Mouse (Mus musculus) spleen, adult 12 weeks (tissue): ENCODE results near the gene Dedd.
A peak's percentile ranks its signal among the peaks of the same experiment; 100 is the strongest.
"Not testable (repeated sequence)": the region's sequence is repeated elsewhere in the genome, so short reads cannot be mapped to it uniquely, and the experiment has no call there.

Source experiments
- DNase-seq: peaks from one replicate; pipeline ENCODE4 v3.0.0; 2022; ENCODE audit warnings: low spot score

The Dedd gene

DNA sequence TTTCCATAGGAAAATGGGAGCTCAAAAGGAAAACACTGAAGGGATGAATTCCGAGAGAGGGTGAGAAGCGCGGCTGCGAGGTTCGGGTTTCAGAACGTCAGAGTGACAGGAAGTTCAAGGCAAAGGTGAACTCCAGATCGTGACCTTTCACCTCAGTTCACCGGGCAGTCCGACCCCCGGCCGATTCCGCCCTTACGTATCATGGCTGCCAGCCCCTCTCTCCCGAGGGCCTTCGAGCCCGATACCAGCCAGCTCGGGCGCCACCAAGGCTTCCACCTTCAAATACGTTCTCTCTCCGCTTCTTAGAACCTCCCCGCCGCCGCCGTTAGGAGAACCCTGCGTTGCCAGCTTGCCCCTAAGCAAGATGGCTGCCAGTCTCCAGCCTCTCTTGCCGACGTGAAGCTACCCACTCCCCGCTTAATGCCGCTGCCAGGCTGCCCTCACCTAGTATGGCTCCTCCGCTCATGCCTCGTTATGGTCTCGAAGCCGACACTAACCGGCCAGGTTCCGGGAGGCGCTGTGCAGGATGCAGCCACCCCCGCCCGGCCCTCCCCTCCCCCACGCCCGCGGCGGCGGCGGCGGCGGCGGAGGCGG, at the start of gene Dedd:
Dedd (plus strand) TSS at position 307 of the 594 bp plus-strand sequence.
- DNase-seq: peak; percentile 85

DNA sequence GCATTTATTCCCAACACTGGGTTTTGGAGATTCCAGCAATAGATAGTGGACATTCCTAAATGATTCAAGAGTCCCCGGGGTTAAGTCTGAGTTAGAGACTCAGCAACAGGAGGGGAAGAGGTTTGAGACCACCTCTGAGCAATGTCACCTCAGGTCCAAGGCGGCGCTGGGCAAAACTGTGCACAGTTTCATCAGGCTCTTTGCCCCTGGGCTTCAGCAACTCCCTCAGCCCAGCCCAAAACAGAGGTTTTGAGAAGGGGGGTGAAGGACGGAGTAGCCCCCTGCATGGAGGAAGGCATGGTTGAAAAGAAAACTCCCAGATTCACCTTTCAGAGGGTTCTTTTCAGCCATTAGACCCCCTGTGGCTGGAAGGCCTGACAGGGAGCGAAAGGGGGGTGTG, 49.2 kb upstream of the Dedd start:
- DNase-seq: no peak

DNA sequence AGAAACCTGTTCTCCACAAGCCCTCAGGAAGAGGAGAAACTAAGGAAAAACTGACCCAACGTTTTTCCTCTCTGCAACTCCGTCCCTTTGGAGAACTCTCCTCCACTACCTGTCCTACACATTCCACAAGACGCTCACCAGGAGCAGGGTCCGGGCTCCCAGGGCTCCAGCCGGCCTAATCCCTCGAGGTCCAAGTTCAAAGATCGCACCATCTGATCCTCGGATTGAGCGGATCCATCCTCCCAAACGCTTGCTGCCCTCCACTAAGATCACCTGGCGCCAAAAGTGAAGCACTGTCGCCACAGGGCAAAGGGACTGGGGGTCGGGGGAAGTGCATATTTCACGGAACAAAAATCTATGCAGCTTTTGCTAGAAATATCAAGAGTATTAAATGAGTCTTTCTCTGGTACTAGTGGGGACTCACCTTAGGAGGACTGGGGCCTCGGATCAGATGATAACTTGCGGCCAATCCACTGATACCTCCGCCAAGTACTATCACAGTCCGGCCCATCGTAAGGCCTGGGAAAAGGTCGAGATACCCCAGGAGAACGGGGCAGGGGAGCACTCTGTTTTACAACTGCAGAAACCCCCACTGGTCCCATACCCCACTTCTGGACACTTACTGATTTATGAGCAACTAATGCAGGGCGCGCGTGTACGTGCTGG, 48.6 kb upstream of the Dedd start:
- DNase-seq: no peak

DNA sequence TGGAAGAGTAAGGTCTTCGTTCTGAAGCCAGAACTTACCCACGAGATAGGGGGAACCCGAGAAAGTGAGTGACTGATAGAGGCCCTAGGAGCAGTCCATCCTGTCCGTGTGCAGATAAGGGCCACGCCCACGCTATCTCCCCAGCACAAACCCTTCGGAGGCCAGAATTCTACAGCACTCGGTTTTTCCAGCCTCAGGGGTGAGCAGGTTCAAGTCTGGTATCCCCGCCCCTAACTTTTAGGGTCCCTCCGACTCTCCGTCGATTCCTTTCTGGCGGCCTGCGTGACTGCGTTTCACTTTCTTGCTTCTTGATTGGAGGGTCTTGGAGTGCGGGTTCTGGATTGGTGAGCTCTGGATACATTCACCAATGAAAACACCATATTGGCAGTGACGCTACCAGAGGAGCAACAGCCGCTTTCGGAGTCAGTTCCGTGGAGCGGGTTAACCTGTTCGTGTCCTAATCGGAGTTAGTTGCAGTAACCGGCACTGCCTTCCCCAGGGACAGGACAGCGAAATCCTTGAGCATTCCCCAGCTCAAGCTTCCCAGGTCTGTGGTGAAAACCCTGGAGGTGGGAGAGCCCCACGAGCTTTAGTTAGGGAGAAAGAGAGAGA, 47.9 kb upstream of the Dedd start, which contains the start of gene Ppox:
Ppox (minus strand) TSS at position 271 of the 612 bp plus-strand sequence.
- DNase-seq: peak; percentile 93

DNA sequence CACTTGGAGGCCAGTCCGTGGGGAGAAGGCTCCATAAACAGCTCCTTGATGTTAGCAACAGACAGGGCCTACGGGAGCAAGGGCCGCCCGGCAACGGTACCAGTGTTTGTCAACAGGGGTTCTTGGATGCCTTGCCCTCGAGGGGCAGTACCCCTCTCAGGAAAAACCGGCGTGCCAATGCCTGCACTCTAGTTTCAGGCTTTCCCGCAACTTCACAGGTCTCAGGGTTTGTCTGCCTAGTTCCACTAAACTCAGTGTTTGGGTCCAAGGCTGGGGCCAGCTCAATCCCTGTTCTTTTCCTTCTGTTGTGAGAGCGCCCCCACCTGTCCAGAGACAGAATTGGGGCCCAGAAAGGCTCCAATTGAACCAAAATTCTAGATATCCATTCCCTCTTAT, 47.4 kb upstream of the Dedd start:
- peak; percentile 83 for DNase-seq

DNA sequence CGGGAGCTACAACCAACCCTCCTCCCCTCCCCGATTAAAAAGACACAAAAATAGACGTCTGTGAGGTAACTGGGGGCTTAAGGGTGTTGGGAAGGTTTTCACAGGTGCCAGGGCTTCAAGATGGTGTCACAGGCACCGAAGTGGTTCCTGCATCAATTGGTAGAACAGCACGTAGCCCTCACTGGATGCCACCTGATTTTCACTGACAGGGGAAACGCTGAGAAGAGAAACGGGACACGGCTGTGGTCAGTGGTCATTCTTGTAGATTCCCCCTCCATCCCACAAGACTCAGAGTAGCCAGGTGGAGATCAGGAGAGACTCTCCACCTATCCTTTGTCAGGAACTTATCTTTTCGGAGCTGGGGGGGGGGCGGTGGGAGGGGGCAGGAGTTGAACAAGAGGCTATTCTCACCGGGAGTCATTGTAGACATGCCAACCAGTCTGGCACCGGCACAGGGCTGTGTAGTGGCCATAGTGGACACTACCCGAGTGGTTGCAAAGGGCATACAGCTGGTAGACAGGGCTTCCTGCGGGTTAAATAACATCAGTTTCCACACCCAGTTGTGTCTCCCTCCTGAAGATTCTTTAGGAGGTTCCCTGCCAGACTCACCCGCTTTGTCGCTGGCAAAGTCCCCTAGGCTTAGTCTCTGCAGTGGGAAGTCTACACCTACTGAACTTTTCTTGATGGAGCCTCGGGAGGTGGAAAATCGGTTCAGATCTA, 46.7 kb upstream of the Dedd start:
- DNase-seq: no peak

DNA sequence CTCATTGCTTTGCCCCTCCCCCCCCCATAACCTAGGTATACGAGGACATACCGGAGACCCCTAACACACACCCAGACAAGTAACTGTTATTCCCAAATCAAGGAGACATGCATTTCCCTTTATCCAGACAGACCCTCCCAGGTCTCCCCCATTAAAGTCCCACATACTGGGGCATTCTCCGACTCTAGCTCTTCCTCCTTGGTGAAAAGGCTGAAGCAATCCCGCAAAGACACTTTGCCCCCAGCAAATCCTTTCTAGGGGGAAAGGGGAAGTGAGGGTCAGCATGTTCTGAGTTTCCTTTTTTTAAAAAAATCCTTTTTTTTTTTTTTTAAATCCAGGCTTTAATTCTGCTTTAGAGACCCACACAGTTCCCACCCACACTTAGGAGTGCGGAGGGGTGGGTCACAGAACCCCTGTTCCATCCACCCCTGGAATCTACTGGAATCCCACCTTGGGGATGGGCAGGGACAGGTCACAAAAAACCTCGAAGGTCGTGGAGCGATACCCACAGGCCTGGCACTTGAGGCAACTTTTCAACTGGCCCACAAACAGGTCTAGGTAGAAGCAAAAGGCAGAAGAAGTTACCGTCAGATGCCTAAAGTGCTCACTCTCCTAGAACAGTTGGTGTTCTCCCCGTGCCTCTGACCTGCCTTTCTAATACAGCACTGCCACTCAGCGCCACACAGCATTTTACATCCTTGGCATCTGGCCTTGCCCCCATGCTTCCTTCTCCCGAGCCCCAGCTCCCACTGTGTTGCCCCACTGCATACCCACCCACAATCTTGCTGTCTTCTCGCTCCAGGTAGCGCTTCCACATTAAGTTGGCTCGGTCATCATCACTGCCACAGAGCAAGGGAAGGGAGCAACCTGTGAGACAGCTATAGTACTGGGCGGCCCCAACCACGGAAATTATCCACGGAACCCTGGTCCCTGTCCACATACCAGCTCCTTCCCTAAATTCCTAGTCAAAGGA, 45.5 kb upstream of the Dedd start:
- no peak for DNase-seq

DNA sequence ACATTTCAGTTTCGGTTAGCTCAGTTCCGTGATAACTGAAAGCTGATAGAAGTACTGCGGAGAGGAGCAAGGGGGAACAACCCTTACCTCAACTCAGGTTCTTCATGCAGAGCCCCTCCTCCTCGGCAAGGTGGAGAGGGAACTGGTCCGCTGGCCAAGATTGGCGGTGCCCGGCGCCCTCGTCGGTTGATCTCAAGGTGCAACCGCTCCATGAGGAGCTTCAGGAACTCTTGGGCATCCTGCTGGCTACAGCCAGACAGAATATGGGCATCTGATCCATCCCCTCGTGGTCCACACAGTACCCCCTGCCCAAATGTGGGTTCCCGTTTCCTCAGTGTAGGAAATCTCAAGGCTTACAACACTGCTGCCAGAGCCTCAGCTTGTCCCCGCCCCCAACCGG, 44.5 kb upstream of the Dedd start:
- no peak for DNase-seq

DNA sequence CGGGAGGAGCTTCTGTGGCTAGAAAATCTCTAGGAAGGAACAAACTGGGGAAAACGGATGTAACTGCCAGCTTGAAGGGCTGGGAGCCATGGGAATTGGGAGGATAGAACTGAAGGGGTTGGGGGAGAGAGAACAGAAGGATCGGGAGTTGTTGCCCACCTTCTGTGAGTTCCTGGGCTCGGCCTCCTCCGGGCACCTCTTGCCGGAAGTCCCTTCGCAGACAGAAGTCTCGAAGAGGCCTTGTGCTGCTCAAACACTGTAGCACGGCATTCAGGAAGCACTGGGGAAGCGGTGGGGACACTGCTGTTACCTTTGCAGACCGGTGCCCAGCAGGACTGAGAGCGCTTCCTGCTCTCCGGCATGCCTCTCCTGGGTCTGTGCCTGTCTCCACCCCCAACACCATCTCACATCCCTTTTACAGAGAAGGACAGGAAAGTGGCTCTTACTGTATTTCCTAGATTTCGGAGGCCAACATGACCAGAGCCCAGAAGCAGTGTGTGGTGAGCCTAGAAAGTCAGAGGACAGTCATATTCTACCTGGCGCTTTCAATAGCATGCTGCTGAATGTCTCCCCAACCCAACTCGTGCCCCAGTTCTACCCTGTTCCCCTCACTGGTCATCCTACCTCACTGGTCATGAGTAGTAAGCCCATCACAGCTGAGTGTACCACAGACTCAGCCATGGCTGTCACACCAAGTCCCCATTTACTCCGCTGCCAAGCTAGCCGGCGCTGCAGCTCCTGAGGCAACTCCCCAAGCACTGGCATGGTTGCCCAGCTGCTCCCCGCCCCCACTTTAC, 43.7 kb upstream of the Dedd start:
- no peak for DNase-seq

DNA sequence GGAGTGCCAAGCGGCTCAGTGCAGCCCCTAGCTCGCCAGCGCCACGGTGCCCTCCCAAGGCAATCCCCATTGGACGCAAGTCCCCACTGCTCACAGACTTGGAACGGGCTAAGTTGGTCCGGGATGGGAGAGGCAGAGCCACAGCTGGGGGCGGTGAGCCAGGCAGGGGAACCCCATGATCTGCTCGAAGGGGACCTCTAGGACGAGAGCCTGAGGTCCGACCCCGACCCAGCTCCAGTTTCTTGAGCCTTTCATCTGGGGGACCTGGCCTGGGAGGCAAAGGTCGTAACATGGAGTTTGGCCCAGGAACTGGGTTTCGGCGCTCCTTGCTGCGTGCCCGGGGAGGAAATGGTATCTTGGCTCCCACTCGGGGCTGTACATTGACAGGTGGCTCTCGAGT, 42.4 kb upstream of the Dedd start:
- no peak for DNase-seq

DNA sequence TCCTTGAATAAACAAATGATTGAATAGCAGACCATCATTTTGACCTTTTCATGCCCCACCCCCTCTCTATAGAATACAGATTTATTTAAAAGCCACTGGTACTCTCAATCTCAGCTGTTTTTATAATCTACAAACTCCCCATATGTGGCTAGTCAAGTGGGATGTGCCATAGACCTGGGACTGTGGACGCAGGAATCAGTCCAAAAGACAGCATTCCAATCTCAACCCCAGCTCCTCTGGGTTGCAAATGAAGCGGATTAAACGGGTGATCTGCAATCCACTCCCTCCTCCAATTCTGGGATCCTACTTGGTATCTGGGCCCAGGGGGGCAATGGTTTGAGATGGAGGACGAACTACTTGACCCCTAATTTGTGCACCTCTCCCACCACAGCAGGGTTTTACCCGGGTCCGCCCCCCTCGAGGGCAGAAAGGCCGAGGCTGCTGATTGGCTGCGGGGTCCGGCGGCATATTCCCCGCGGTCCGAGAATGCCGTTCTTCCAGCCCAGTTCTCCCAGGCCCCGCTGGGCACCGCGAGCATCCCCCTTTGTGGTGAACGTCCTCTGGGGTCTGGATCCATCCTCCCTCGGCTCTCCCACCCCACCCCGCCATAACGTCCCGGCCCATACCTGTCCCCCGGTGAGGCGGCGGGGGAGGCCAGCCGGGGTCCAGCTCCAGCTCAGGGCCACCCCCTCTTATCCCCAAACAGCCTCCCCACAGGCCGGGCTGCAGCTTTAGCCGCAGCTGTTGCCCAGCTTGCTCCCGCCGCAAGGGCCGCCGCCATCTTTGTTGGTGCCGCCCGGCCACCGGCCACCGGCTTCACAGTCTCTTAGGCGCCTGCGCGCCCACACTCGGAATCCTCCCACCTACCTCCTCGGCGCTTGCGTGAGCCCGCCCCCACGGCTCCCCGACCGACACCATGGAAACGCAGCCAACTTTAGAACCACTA, 41.5 kb upstream of the Dedd start, which contains the start of gene Usp21:
Usp21 (minus strand) TSS at position 856 of the 946 bp plus-strand sequence.
- DNase-seq: peak; percentile 85

DNA sequence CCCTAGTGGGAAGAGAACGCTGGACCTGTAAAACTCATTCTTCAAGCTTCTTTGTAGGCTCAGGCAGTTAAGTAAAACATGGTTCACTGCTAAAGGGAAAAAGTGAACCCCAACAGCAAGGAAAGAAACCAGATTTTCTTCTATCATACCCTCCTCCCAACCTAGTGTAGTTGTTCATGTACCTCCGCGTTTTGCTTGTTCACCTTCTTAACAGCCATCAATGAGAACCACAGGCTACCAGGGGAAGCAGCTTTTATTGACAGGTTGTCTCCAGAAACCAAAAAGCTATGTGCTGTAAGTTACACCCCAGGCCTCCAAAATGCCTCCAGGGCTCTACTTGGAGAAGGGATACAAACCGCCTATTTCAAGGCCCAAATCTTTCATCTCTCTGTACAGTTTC, 40.6 kb upstream of the Dedd start:
- no peak for DNase-seq

DNA sequence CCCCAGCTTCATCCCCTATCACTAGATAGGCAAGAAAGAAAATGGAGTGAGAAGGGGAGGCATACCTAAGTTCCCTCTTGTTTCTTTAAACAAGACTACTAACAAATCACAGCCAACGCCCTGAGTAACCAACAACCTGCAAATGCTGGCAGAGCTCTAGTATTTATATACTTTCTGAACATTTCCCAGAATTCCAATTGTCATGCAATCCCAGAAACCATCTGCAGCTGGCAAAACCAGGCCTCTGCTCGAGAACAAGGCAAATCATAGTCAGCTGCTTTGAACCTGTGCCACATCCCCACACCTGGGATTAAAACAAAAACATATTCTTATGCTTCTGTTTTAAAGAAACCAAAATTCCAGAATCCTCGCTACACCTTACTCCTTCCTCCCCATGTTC, 35.6 kb upstream of the Dedd start:
- DNase-seq: no peak

DNA sequence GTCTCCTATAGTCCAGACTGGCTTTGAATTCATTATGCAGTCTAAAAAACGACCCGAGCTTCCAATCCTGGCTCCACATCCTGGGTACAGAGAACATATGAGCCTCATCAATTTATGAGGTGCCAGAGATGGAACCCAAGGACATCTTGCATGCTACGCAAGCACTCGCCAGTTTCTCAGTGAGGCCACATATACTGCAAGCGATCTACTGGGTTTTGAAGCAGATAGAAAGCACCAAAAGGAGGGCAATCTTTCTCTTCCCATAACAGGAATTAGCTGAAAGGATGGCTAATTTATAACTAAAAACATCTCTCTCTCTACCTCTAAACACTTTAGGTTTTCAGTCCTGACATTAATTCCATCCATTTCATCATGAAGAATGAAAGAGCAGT, 35.0 kb upstream of the Dedd start:
- no peak for DNase-seq

DNA sequence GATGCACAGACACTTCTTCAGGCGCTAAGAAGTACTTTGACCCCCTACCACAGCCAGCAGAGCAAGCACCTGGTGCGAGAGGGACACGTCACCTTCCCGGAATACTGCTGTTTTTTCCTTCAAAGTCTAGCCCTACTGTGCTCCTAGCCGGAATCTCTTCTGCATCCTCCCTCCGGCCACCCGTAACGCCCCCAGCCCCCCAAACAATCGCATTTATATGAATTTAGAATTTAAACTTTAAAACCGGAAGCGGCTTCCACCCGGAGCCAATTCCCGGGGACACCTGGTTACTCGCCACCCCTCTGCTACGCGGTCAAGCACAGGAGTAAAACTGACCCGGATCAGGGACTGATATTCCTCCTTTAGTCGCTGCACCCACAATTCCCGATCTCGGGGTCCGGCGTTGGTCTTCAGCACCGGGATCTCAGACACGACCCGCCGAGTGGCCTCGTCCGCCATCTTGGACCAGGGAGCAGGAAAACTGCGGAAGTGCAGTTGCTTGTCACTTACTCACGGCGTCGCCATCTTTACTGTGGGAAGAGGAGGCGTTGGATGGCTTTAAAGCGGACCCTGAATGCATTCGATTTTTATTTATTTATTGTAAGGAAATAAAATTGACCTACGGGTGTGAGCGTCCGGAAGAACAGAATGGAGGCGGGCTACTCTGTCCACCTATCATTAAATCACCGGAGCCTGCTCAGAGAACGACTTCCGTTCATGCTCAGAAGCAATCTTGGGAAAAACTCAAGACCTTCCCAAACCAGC, 34.5 kb upstream of the Dedd start, which contains the start of gene Ufc1:
Ufc1 (minus strand) TSS at position 727 of the 765 bp plus-strand sequence.
- DNase-seq: peak; percentile 77

DNA sequence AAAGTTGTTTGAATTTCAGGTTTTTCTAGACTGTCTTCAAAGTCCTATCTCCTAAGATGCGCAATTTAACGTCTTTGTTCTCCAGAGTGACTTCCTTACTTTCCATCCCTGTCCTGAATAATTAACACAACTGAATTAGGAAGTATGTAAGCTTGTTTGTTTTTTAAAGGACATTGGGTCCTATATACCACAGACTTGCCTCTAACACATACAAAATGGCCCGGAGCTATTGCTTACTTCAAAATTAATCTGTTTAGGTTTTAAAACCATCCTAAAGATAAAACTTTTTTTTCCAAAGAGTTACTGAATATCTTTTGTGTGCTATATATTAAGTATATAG, 33.9 kb upstream of the Dedd start:
- DNase-seq: no peak

DNA sequence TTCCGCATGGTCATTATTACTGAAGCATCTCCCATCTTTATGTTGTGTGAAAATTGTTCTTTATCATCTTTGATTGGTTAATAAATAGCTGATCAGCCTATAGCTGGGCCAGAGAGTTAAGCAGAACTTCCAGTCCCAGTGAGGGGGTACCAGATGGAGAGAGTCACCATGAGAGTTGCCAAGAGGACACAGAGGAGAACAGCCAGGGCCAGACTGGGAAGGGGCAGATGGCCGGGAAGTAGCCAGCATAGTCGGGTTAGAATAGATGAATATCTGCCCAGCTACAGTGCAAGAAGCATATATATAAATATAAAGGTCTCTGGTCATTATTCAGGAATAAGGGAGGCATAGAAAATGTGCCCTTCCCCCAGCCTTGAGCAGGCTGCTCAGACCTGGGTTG, 30.7 kb upstream of the Dedd start:
- no peak for DNase-seq

DNA sequence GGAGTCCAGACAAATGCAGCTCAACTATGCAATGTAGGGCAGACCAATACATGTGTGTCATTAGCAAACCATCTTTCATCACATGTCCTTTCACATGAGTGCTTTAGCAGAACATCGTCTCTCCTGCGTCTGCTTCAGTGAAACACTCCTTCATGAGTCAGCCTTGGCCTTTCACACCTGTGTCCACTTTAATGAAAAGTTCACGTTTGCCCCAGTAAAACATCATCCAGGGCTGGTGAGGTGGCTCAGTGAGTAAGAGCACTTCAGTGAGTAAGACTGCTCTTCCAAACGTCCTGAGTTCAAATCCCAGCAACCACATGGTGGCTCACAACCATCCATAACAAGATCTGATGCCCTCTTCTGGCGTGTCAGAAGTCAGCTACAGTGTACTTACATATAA, 22.8 kb upstream of the Dedd start:
- not testable (repeated sequence) for DNase-seq

DNA sequence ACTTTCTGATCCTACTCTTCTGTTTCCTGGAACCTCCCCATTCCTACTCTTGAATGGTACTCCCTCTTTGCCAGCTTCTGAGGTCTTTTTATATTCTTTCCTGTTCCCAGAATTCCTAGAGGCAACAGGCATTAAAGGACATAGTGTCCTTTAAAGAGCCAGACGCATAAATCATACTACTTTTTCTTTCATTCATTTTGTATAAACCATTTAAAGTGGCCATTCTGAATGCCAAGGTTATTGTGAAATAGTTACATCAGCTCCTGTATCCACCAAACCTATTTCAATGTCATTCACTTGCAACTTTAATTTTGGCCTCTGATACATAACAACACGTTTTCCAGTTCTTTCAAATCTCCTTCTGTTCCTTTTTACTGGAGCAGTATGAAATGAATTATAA, 19.6 kb upstream of the Dedd start:
- DNase-seq: no peak
